In the genomic region with DNA sequence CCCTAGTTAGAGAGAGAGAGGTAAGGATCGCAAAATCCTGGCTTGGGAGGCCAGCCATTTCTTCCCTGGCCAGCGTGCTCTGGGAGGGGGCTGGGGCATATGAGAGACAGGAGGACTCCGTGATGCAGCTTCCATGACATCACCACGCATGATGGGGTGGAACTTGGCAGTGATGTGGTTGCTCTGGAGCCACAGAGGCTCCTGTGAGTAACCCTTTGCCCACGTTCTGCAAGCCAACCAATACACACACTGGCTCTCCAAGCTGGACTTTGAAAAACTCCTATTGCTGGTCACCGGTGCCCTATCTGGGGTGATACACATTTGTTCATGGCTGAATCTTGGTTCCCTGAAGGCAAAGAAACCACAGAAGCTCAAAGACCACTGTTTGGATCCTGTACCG, we compare ENCODE assay signal across 14 mouse cellular contexts. TPM values are rescaled to one million over a fixed set of nuclear protein-coding genes. Genes with fewer than 3 reads are reported as not detected.
"Had no signal": no experiment of that assay in that cellular context is flagged by ENCODE, and none has a peak within 500 bp of the region (broad histone marks: within the 10 kb centered on the region; RNA-seq: fewer than 3 reads in every experiment).

No protein-coding gene starts in this region.

- H3K9ac ChIP-seq: liver, embryonic 15.5 days; lung, embryonic 14.5 days; neural tube, embryonic 12.5 days had no signal

- H3K4me3 ChIP-seq: left cerebral cortex, adult 2 months; liver, embryonic 15.5 days; midbrain, embryonic 10.5 days; neural tube, embryonic 12.5 days had no signal

- H3K27me3 ChIP-seq: liver, embryonic 15.5 days; neural tube, embryonic 12.5 days had no signal

- H3K4me2 ChIP-seq: liver, embryonic 11.5 days; liver, embryonic 15.5 days; lung, embryonic 14.5 days; neural tube, embryonic 12.5 days had no signal

- H3K9me3 ChIP-seq: liver, embryonic 15.5 days; midbrain, embryonic 10.5 days; neural tube, embryonic 12.5 days had no signal

- DNase-seq: kidney, adult 9 months; kidney, postnatal 14 days; lung, embryonic 14.5 days; lung, postnatal 10 days; lung, postnatal 4 days; spleen, adult 18-20 months; thymus, adult 2 months; thymus, postnatal 36 days had no signal

- H3K27ac ChIP-seq: left cerebral cortex, adult 2 months; liver, embryonic 15.5 days; midbrain, embryonic 10.5 days; neural tube, embryonic 12.5 days had no signal

- H3K36me3 ChIP-seq: liver, embryonic 15.5 days had no signal

RNA-seq across cellular contexts. Expression of gene Smad6, which starts 20.8 kb away (rescaled TPM):
- total RNA-seq: neutrophil, adult 5-6 weeks had no signal
